Mouse (Mus musculus) liver (tissue): ENCODE measurements around the gene Arrdc2.
"Not testable (repeated sequence)": the region's sequence is repeated elsewhere in the genome, so short reads cannot be mapped to it uniquely, and the experiment has no call there.

Source experiments
- DNase-seq: peaks from one replicate; pipeline ENCODE4 v3.0.0-alpha.2; 2020; ENCODE audit warnings: mixed read lengths

Arrdc2 gene

GRCm38 (mm10) chr8:70838654-70839407 is 689 bp downstream of the Arrdc2 start:
- peak; percentile 47 for DNase-seq

- no peak for DNase-seq
Observed at GRCm38 (mm10) chr8:70836666-70837065, 2.9 kb downstream of the Arrdc2 start.

GRCm38 (mm10) chr8:70834071-70834470 is 5.4 kb downstream of the Arrdc2 start:
- no peak for DNase-seq

GRCm38 (mm10) chr8:70833520-70833919 is 6.0 kb downstream of the Arrdc2 start:
- no peak for DNase-seq

GRCm38 (mm10) chr8:70833018-70833482 is 6.5 kb downstream of the Arrdc2 start:
- no peak for DNase-seq

GRCm38 (mm10) chr8:70832371-70832770 is 7.1 kb downstream of the Arrdc2 start:
- no peak for DNase-seq

GRCm38 (mm10) chr8:70831517-70831916 is 8.0 kb downstream of the Arrdc2 start:
- DNase-seq, result no peak

GRCm38 (mm10) chr8:70827796-70828195 is 11.7 kb downstream of the Arrdc2 start:
- DNase-seq, result no peak

GRCm38 (mm10) chr8:70827010-70827409 is 12.5 kb downstream of the Arrdc2 start:
- no peak for DNase-seq

- no peak for DNase-seq
Observed at GRCm38 (mm10) chr8:70825816-70826215, 13.7 kb downstream of the Arrdc2 start.

GRCm38 (mm10) chr8:70823802-70824201 is 15.7 kb downstream of the Arrdc2 start:
- DNase-seq, result no peak

- DNase-seq, result not testable (repeated sequence)
Observed at GRCm38 (mm10) chr8:70822594-70822993, 16.9 kb downstream of the Arrdc2 start.

- no peak for DNase-seq
Observed at GRCm38 (mm10) chr8:70821992-70822391, 17.5 kb downstream of the Arrdc2 start.

- peak; percentile 80 for DNase-seq
Observed at GRCm38 (mm10) chr8:70821399-70821962, 18.0 kb downstream of the Arrdc2 start.

- DNase-seq, result peak; percentile 70
Observed at GRCm38 (mm10) chr8:70820101-70820935, 19.2 kb downstream of the Arrdc2 start.

- peak; percentile 87 for DNase-seq
Observed at GRCm38 (mm10) chr8:70816679-70817078, 22.8 kb downstream of the Arrdc2 start.

- DNase-seq, result no peak
Observed at GRCm38 (mm10) chr8:70812885-70813284, 26.6 kb downstream of the Arrdc2 start.

GRCm38 (mm10) chr8:70812055-70812454 is 27.5 kb downstream of the Arrdc2 start:
- no peak for DNase-seq

GRCm38 (mm10) chr8:70810962-70811680 is 28.4 kb downstream of the Arrdc2 start:
- no peak for DNase-seq

GRCm38 (mm10) chr8:70808955-70809701 is 30.4 kb downstream of the Arrdc2 start:
- DNase-seq, result no peak

- DNase-seq, result no peak
Observed at GRCm38 (mm10) chr8:70808239-70808638, 31.3 kb downstream of the Arrdc2 start, which contains the start of gene Il12rb1. Il12rb1 (plus strand) TSS chr8:70808449.

- no peak for DNase-seq
Observed at GRCm38 (mm10) chr8:70807304-70807703, 32.2 kb downstream of the Arrdc2 start.
